Mouse (Mus musculus) neutrophil, adult 83 days (primary cell): ENCODE measurements around the gene Vmn1r65. TPM values are rescaled to one million over a fixed set of nuclear protein-coding genes. Genes with fewer than 3 reads are reported as not detected.

Source experiments
- total RNA-seq, 2 experiments: library from RNA; stranded (reverse); gene quantifications; one replicate each; pipeline ENCODE4 v1.2.4; 2023

Vmn1r65 gene
- total RNA-seq = not detected

DNA sequence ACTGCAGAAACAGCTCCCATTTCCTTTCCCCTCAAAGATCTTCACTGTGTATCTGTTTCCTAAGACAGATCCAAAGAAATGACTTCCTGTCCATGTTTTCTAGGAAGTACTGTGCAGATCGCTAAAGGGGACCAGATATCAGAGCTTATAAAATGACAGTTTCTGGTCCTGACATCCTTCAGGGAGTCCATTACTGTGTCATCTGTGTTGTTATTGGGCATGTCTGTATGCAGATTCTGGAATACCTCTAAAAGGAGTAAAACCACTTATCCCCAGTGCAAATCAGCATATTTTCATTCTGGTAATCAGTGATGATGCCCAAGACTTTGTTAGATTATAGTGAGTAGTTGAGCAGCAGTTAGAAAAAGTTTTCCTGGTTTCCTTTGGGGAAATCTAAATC is at the start of gene Vmn1r65:
Gene Vmn1r65, minus strand, starts transcription at position 101 of the 400 bp plus-strand sequence.

DNA sequence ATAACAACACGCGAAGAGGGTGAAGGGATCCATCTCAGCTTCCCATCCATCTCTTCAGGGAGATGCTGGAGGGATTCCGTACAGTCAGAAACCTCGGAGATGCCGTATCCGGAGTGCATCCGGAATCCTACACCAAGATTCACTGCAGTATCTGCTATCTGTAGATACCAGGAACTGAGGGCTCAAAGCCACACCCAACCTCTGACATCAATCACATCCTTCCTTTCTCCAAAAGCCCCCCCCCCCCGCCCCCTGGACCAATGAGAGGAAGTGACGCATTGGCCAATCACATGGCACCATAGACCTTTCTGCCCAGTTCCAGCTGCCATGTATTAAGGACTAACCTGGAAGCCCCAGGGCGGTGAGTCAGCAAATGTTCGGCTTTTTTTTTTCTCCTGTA is 34.1 kb upstream of the Vmn1r65 start, which contains the start of gene Nlrp4c:
Gene Nlrp4c, plus strand, starts transcription at position 301 of the 400 bp plus-strand sequence.

Other genes starting within 250 kb of the Vmn1r65 start
- gene Vmn1r63, start 205.6 kb downstream of the Vmn1r65 start, total RNA-seq = not detected
- gene Vmn1r64, start 126.5 kb downstream of the Vmn1r65 start, total RNA-seq = not detected
- gene Nlrp4c, start 34.2 kb upstream of the Vmn1r65 start, total RNA-seq = not detected
- 10 to 100 TPM; 24.3 to 25.0 TPM for gene Zfp787, start 145.0 kb upstream of the Vmn1r65 start, total RNA-seq
- 1 to 10 TPM; 5.3 to 8.3 TPM for gene Zfp444, start 161.2 kb upstream of the Vmn1r65 start, total RNA-seq
- not detected for gene Galp, start 186.1 kb upstream of the Vmn1r65 start, total RNA-seq
- gene Zscan5b, start 211.3 kb upstream of the Vmn1r65 start, total RNA-seq = not detected
- not detected for gene Epp13, start 241.7 kb upstream of the Vmn1r65 start, total RNA-seq